Comparison of ENCODE assay signal across 11 mouse cellular contexts in genomic region chr3:108424944-108425623, GRCm38 (mm10). TPM values are rescaled to one million over a fixed set of nuclear protein-coding genes. Genes with fewer than 3 reads are reported as not detected.
DNase-seq lines count a peak whose midpoint lies in the region; ATAC-seq and TF ChIP-seq lines count a peak whose summit lies in the region.
"Had no signal": no experiment of that assay in that cellular context is flagged by ENCODE, and none has a peak within 500 bp of the region (broad histone marks: within the 10 kb centered on the region; RNA-seq: fewer than 3 reads in every experiment).

No protein-coding gene starts in this region.

- WGBS in forebrain, embryonic 14.5 days, result 58% methylated on average over 7 of the region's 7 CpGs
- WGBS in midbrain, embryonic 12.5 days, result 48% methylated on average over 7 of the region's 7 CpGs
- WGBS in lung, postnatal 0 days, result 82% methylated on average over 7 of the region's 7 CpGs

- no peaks in the 10 kb centered on the region for H3K9me3 ChIP-seq in forebrain, embryonic 14.5 days (replicated peaks; ENCODE audit: control insufficient read depth, low read length)
- H3K9me3 ChIP-seq in midbrain, embryonic 12.5 days, result no peaks in the 10 kb centered on the region
- no peaks in the 10 kb centered on the region for H3K9me3 ChIP-seq in lung, postnatal 0 days (ENCODE audit: low read length)

- H3K4me1 ChIP-seq in forebrain, embryonic 14.5 days (ENCODE audit: control insufficient read depth, insufficient read depth, low read length), result peaks cover 24% of the 10 kb centered on the region
- peaks cover 45% of the 10 kb centered on the region for H3K4me1 ChIP-seq in midbrain, embryonic 12.5 days
- peaks cover 8% of the 10 kb centered on the region for H3K4me1 ChIP-seq in lung, postnatal 0 days (ENCODE audit: insufficient read depth, low read depth, low read length)

- no peak for ATAC-seq in forebrain, embryonic 14.5 days
- ATAC-seq in midbrain, embryonic 12.5 days (ENCODE audit: low FRiP score, low read depth), result peak; percentile 23; the same call in 1 of the 2 replicates
- ATAC-seq in megakaryocyte, adult 5-6 weeks (ENCODE audit: poor library complexity, severe bottlenecking), result no peak
- no peak for ATAC-seq in lung, postnatal 0 days

- no peak overlapping the region for H3K9ac ChIP-seq in forebrain, embryonic 14.5 days (ENCODE audit: low read length)
- H3K9ac ChIP-seq in midbrain, embryonic 12.5 days (replicated peaks), result peak overlapping the region; percentile 28; the same call in 1 of the 2 replicates
- no peak overlapping the region for H3K9ac ChIP-seq in lung, postnatal 0 days (replicated peaks; ENCODE audit: low read depth)

- H3K4me2 ChIP-seq in forebrain, embryonic 14.5 days (ENCODE audit: low read length), result no peak overlapping the region
- H3K4me2 ChIP-seq in midbrain, embryonic 12.5 days (replicated peaks), result no peak overlapping the region; the same call in 1 of the 2 replicates
- H3K4me2 ChIP-seq in lung, postnatal 0 days (replicated peaks; ENCODE audit: low read depth, low read length), result no peak overlapping the region
- H3K4me2 ChIP-seq: heart, embryonic 11.5 days had no signal

- TF ChIP-seq EP300 in lung, postnatal 0 days (IDR thresholded peaks at IDR 0.05), result no peak

- H3K4me3 ChIP-seq in layer of hippocampus, adult 2 months, result no peak overlapping the region
- no peak overlapping the region for H3K4me3 ChIP-seq in forebrain, embryonic 14.5 days (ENCODE audit: low read depth, low read length)
- H3K4me3 ChIP-seq in midbrain, embryonic 12.5 days, result no peak overlapping the region
- H3K4me3 ChIP-seq in lung, postnatal 0 days (ENCODE audit: low read depth, low read length), result no peak overlapping the region

- H3K27me3 ChIP-seq in forebrain, embryonic 14.5 days (replicated peaks; ENCODE audit: control insufficient read depth, insufficient read depth, low read length), result no peaks in the 10 kb centered on the region
- no peaks in the 10 kb centered on the region for H3K27me3 ChIP-seq in midbrain, embryonic 12.5 days
- H3K27me3 ChIP-seq in lung, postnatal 0 days (replicated peaks; ENCODE audit: insufficient read depth, low read length), result no peaks in the 10 kb centered on the region

- H3K36me3 ChIP-seq in forebrain, embryonic 14.5 days (ENCODE audit: control insufficient read depth, insufficient read depth, low read length), result peaks cover 48% of the 10 kb centered on the region
- peaks cover 52% of the 10 kb centered on the region for H3K36me3 ChIP-seq in midbrain, embryonic 12.5 days
- H3K36me3 ChIP-seq in lung, postnatal 0 days (ENCODE audit: insufficient read depth, low read length), result peaks cover 24% of the 10 kb centered on the region

- no peak for TF ChIP-seq CTCF in layer of hippocampus, adult 2 months (conservative IDR thresholded peaks at IDR 0.05)
- no peak for TF ChIP-seq CTCF in lung, postnatal 0 days (IDR thresholded peaks at IDR 0.05)

- H3K27ac ChIP-seq in layer of hippocampus, adult 2 months, result 0 out of 2 replicates have a peak overlapping the region, but pooled peaks have one; percentile 10
- H3K27ac ChIP-seq in forebrain, embryonic 14.5 days (ENCODE audit: low read depth, low read length), result peak overlapping the region; percentile 65; the same call in 1 of the 2 replicates
- H3K27ac ChIP-seq in midbrain, embryonic 12.5 days (replicated peaks), result peak overlapping the region; percentile 81
- H3K27ac ChIP-seq in lung, postnatal 0 days (ENCODE audit: low read length), result no peak overlapping the region

- DNase-seq in layer of hippocampus, adult 2 months (ENCODE audit: low spot score in 2 of 2), result no peak
- no peak for DNase-seq in layer of hippocampus, adult 9-10 months (ENCODE audit: low spot score)
- DNase-seq in forebrain, embryonic 14.5 days (ENCODE audit: low spot score), result no peak
- DNase-seq in urinary bladder, postnatal 14 days (ENCODE audit: low spot score), result no peak
- DNase-seq in lung, postnatal 0 days (ENCODE audit: low spot score), result no peak
- no peak for DNase-seq in lung, postnatal 14 days
- DNase-seq: cerebellum, postnatal 36 days; left cerebral cortex, postnatal 4 days had no signal

RNA-seq across cellular contexts. Expression of gene Celsr2, which starts 9.7 kb away (rescaled TPM):
- 100 to 1,000 TPM; 185 to 201 TPM for total RNA-seq in layer of hippocampus, adult 2 months (2021)
- 38.4 and 39.9 TPM in 2 replicates for polyA plus RNA-seq in forebrain, embryonic 14.5 days (2014; fragmentation: Nextera tagmentation; extraction: Ambion mirVana)
- 73.3 and 78.2 TPM in 2 replicates for polyA plus RNA-seq in midbrain, embryonic 12.5 days (2016; fragmentation: Nextera tagmentation; extraction: Ambion mirVana)
- 0.75 and 0.94 TPM in 2 replicates for total RNA-seq in megakaryocyte, adult 5-6 weeks (2015)
- total RNA-seq in megakaryocyte, adult 5-6 weeks (2017), result 0.22 and 0.81 TPM in 2 replicates
- 3.4 and 3.8 TPM in 2 replicates for polyA plus RNA-seq in lung, postnatal 0 days (2015; fragmentation: Nextera tagmentation; extraction: Ambion mirVana)

RNA-seq across cellular contexts. Expression of gene Sars, which starts 19.9 kb away (rescaled TPM):
- 100 to 1,000 TPM; 198 to 213 TPM for total RNA-seq in layer of hippocampus, adult 2 months (2021)
- polyA plus RNA-seq in forebrain, embryonic 14.5 days (2014; fragmentation: Nextera tagmentation; extraction: Ambion mirVana), result 227 and 241 TPM in 2 replicates
- polyA plus RNA-seq in midbrain, embryonic 12.5 days (2016; fragmentation: Nextera tagmentation; extraction: Ambion mirVana), result 184 and 192 TPM in 2 replicates
- total RNA-seq in megakaryocyte, adult 5-6 weeks (2015), result 19.2 and 19.9 TPM in 2 replicates
- total RNA-seq in megakaryocyte, adult 5-6 weeks (2017), result 241 and 283 TPM in 2 replicates
- 81.0 and 81.3 TPM in 2 replicates for polyA plus RNA-seq in lung, postnatal 0 days (2015; fragmentation: Nextera tagmentation; extraction: Ambion mirVana)

RNA-seq across cellular contexts. Expression of gene Psrc1, which starts 41.4 kb away (rescaled TPM):
- total RNA-seq in layer of hippocampus, adult 2 months (2021), result 10 to 100 TPM; 17.5 to 22.2 TPM
- 32.6 and 42.0 TPM in 2 replicates for polyA plus RNA-seq in forebrain, embryonic 14.5 days (2014; fragmentation: Nextera tagmentation; extraction: Ambion mirVana)
- 60.6 and 61.9 TPM in 2 replicates for polyA plus RNA-seq in midbrain, embryonic 12.5 days (2016; fragmentation: Nextera tagmentation; extraction: Ambion mirVana)
- 11.9 and 12.2 TPM in 2 replicates for total RNA-seq in megakaryocyte, adult 5-6 weeks (2015)
- total RNA-seq in megakaryocyte, adult 5-6 weeks (2017), result 12.8 and 15.4 TPM in 2 replicates
- 2.3 and 3.7 TPM in 2 replicates for polyA plus RNA-seq in lung, postnatal 0 days (2015; fragmentation: Nextera tagmentation; extraction: Ambion mirVana)
